Mouse (Mus musculus): ENCODE results near the gene Eif5a2.
A peak's percentile ranks its signal among the peaks of the same experiment; 100 is the strongest.
"Not testable (repeated sequence)": the region's sequence is repeated elsewhere in the genome, so short reads cannot be mapped to it uniquely, and the experiment has no call there.

Gene Eif5a2

DNA sequence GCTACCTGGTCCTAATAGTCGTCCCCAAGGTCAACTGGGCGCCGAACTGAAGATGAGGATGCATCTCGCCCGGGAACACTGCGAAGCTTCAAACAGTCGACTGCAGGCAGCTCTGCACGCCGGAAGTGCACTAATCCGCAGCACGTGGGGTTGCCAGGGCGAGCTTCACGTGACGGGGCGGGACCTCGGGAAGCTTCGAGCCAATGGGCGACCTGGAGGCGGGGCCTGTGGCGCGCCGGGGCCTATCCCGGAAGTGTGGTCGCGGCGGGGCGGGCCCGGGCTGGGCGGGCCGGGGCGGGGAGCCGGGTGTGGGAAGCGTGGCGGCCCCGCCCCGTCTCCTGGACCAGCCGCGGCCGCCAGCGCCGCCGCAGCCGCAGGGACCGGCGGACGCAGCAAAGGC is at the start of gene Eif5a2:
Gene Eif5a2 (plus strand): TSS at position 283 of the 400 bp plus-strand sequence.
- DNase-seq: peak; percentile 91 to 92

DNA sequence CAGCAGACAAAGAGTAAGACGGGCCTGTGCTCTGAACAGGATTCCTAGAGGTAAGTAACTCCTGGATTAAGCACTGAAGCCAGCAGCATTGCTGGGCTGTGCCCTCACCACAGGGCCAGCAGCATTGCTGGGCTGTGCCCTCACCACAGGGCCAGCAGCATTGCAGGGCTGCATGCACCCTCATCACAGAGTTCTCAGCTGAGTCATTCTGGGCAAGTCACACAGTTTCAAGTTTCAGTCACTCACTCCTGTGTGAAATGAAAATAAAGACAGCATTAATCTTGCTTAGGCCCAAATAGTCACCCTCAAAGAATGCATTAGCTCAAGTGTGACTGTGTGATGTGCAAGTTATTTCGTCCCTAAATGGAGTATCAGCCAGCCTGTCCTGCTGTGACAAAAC is 46.4 kb upstream of the Eif5a2 start:
- no peak for DNase-seq

DNA sequence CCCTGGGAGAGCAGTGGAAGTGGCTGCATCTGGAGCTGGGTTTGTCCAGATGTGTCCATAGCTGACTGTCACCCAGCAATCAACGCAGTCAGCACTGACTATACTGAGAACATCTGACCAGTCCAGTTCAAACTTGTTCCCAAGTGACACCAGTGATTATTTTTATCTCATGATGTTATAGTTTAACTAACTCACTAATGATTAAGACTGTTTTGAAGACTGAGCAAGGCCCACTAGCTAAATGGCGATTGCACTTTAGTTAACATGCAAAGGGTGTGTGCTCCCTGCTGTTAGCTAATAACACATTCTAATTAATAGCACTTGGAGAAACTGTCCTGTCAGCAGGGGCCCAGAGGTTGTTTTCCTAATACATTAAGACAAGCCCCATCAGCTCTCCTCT is 44.1 kb upstream of the Eif5a2 start:
- no peak for DNase-seq

DNA sequence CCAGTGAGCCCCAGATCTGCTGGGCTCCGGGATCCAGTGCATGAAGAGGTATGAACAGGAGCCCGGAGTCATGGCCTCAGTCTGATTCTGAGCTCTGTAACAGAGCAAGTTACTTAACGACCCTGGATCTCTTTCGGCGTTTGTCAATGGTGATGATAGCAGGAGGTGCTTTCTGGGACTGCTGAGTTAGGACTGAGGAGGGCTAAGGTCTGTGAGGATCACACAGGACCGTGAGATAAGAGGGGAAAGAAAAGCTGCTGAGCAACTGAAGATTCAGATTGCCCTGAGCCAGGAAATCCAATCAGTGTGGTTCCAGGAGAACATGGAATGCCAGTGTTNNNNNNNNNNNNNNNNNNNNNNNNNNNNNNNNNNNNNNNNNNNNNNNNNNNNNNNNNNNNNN is 40.7 kb upstream of the Eif5a2 start:
- no peak for DNase-seq

DNA sequence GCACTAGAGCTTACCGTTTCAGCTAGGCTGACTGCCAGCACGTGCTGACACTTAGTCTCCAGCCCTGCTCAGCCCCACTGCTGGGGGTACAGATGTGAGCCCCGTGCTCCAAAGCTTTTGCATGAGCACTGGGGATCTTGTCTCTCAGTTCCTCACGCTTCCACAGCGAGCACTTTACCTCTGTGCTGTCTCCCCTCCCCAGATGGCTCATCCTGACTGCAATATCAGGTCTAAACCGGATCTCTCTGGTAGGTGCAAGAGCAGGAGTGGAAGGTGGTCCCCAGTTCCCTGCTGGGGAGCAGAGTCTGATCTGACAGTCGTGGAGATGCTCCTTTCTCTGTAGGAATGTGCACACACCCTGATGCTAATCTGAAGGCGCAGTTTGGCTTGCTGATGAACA is 37.8 kb upstream of the Eif5a2 start:
- no peak for DNase-seq

DNA sequence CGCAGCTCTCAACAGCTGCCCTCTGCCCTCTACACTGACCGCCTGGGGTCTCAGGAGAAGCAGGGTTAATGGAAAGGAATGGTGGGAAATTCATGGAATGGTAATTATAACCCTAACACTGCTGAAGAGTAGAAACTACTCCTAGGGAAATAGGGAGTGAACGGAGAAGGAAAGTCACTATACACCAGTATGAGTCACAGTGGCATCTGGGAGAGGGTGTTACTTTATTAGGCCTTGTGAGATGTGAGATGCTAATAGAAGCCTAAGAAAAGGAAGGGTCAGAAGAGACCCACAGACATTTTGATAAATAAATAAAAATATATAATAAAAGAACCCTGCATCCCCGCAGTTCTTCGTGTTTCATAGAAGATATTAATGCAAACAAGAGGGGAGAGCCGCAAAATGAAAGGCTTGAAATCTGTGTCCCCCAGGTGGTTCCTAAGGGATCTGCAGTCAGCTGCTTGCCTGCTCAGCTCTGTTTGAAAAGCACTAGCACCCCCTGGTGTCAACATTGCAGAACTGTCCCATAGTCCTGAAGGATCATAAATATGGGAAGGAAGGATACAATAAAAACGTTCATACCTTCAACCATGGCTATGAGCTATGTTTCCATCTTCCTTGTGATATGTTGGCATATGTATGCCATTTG is 35.1 kb upstream of the Eif5a2 start:
- peak; percentile 10 to 26 for DNase-seq

DNA sequence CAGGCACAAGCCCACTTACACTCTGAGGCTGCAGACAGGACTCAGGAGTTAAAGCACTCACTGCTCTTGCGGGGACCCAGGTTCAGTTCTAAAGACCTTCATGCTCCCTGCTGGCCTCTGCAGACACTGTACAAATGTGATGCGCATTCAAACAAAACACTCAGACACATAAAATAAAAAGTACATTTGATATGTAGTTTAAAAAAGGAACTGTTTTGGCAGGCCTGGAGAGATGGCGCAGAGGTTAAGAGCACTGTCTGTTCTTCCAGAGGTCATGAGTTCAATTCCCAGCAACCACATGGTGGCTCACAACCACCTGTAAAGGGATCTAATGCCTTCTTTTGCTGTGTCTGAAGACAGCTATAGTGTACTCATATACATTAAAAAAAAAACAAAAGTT is 32.9 kb upstream of the Eif5a2 start:
- no peak for DNase-seq

DNA sequence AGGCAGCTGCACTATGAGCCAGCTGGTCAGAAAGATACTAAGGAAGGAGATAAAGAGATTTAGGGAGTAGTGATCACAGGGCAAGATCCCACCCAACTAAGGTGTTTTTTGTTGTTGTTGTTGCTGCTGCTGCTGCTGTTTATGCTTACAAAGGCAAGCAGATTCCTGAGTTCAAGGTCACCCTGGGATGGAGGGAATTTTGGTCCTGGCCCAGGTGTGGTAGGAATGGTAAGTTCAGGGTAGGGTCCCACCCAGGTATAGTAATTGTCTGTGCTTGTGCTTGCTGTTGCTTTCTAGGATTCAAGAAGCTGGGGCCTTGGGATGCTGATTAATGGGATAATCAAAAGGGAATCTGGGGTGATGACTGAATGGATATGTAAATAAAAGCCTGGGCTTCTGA is 32.1 kb upstream of the Eif5a2 start:
- no peak for DNase-seq

DNA sequence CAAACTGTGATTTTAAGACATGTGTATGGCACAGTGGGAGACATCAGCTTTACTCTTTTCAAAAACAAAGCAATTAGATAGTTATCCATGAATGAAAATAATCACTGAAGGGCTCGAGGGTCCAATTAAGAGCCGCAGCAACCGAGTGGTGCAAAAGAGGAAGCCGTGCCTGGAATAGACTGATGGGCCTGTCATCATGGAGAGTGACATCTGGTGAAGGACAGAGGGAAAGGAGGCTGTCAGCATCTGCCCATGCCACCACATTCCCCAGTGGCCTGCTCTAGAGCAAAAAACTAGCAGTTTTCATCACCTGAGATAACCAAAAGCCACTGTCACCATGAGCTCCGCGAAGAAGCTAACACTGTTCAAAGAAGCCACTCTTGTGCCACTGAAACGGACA is 25.6 kb upstream of the Eif5a2 start:
- no peak for DNase-seq

DNA sequence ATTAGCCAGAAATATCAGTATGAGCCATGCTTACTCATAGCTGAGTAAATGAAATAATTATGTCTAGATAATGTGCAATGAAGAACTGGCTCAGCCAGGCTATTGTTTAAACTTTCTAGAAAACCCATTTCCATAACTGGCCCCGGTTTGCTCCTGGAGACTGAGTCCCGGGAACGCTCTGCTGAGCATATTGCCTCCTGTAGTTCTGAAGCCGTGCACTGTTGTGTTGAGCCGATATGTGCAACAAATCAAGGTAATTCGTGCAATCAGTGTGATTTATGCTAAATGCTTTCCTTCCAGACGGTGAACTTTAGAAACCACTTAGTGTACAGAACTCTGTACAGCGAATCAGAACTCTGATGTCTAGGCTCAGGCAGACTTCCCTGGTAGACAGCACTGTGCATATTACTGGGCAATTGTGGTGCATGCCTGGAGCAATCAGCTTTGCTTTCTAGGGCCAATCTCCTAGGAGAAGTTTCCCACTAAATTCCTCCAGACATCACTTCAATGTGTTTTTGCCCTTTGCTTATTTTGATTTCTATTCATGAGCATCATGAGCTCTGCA is 19.8 kb upstream of the Eif5a2 start:
- DNase-seq: no peak

DNA sequence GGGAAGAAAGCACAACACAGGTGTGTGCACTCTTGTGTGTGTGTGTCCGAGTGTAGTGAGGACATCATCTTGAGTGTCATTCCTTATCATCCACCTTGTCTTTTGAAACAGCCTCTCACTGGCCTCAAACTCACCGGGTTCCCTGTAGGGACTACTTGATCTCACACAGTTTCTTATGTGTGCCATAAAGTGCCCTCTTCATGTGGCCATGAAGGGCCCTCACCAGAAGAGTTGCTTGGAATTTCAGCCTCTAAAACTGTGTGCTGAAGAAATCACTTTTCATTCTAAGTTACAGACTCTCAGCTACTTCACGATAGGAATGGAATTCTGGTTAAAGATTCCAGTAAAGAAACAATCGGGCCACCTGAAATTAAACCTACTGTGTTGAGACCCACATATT is 14.1 kb upstream of the Eif5a2 start:
- no peak for DNase-seq

DNA sequence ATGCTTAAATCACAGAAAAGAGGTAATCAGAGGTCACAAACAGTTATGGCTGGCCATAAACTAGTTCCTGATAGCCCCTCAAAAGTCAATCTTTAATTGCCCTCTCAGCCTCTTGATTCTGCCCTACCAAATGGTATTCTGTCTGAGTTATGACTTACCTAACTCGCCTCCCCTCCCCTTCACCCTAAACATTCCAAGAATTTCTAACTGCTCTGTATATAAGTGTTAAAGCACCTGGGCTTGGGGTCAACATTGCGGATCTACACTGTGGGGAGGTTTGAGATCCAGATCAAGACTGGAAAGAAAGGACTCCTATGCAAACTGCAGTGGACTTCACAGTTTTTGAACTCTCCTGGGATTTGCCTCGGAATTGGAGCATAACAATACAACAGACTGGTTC is 12.9 kb upstream of the Eif5a2 start:
- no peak for DNase-seq

DNA sequence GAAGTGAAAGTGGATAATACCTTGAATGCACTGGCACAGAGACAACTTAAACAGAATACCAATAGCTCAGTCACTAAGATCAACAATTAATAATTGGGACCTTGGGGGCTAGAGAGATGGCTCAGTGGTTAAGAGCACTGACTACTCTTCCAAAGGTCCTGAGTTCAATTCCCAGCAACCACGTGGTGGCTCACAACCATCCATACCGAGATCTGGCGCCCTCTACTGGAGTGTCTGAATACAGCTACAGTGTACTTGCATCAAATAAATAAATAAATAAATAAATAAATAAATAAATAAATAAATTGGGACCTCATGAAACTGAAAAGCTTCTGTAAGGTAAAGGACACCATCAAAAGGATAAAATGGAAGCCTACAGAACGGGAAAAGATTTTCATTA is 8.2 kb upstream of the Eif5a2 start:
- not testable (repeated sequence) for DNase-seq

DNA sequence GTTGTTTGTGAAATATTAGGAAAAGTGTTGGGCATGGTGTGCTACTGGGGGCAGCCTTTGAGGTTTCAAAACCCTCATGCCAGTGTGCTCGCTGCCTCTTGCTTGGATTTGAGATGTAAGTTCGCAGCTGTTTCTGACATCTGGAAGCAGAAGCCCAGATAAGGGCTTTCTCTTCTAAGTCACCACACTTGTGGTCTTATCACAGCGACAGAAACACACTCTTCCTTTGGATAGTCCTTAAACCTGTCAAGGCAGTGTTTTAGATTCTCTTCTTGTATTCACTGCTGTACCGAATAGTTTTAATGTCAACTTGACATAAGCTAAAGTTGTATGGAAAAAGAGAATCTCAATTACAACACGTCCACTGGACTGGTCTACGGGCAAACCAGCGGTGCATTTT is 5.7 kb upstream of the Eif5a2 start:
- no peak for DNase-seq

DNA sequence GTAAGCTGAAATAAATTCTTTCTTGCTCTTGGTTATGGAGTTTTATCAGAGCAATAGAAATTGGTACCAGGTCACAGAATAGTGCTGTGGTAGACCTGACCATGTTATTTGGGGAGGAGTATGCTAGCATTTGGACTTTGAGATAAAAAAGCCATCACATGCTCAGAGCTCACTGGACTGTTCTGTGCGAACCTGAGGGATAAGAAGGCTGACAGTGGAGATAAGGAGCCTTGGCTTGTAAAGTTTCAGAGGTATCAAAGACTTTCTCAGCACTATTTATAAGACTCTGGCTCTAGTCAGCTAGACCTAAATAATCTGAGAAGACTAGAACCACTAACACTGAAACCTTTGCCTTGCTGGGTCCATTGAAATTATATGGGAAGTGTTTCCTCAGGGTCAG is 5.1 kb upstream of the Eif5a2 start:
- no peak for DNase-seq

DNA sequence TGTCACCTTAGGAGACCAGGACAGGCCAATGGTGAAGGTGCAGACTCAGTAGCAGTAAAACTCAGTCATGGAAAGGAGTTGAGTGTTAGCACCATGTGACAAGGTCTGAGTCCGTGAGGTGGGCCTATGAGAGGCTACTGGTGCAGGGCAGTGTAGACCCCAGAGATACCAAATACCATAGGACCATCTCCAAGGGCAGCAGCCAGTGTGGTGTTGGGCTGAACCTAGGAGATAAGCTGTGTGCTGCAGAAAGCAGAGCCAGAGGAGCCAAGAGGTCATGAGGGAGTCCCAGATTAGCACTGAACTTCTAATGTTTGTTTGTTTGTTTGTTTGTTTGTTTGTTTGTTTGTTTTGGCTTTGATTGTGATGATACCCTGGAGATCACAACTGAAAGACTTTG is 4.6 kb upstream of the Eif5a2 start:
- DNase-seq: no peak

DNA sequence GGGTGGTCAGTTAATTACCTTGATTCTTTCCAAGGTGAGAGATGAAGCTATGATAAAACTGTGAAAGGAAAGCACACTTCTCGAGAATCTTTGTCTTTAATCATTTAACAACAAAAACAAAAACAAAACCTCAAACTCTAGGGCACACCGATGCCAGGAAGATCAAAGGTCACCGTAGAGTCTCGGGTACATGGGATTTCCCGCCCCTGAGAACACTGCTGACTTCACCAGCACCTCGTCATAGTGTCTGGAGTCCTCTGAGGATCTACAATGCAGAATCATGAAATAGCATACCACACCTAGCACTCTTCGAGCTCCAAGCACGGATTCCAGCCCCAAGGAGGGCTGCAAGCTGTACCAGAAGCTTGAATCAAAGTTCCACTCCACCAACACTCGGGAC is 565 bp upstream of the Eif5a2 start:
- DNase-seq: no peak

DNA sequence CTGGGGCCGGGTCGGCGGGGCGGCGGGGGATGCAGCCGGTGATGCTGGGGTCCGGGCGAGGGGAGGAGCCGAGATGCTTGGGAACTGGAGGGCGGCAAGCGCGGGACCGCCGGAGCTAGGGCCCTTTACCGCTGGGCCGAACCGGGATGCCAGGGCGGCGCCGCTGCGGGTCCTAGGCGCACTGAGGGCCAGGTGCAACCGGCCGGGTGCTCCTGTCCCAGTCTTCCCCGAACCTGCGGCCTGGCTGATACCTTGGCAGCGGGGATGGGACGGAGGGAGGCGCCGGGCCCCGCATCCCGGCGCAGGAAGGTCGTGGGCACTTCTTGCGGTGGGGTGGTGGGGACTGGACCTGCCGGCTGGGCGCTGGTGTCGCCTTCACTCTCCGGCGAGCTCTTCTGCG is 346 bp downstream of the Eif5a2 start:
- no peak for DNase-seq

DNA sequence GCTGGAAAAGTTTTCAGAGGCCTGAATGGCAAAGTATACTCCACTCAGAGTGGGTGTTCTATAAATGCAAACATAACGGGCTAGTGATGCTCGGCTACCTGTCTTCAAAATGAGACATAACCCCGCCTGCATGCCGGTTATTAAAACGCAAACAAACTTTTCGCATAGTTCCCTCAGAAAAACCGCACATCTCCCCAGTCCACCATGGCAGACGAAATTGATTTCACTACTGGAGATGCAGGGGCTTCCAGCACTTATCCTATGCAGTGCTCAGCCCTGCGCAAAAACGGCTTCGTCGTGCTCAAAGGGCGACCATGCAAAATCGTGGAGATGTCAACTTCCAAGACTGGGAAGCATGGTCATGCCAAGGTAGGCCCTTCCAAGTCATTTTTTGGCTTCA is 772 bp downstream of the Eif5a2 start:
- no peak for DNase-seq

DNA sequence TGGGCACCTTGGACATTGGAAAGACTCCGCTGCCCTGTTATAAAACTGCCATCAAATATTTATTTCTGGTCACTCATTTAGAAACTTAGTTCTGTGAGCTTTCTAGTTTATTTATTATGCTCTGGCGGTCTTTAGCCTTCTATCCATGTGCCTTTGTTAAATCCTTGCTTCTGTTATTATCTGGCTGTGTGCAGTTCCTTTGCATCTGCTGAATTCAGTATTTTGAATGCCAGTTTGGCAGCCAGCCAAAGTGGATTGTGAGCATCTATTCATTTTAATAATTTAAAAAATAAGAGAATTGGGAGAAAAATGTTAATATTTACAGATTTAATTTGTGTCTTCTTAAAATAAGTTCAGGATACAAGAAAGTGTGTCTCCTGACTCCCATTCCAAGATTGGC is 3.1 kb downstream of the Eif5a2 start:
- DNase-seq: no peak

DNA sequence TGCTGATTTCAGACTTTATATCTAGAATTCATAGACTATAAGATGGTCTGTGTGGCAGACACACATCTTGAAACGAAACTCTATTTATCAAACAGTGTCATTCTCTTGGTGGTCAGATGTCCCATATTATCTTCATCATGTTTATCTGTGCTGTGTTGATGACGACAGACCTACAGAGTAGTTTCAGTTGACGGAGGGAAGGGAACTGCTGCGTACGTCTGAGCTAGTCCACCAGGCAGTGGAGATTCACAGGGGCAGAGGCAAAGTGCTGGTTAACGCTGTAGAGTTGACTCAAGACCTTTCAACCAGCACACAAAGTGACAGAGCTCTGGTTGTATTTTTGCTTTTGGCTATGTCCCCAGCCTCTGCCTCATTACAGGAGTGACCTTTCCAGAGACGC is 13.8 kb downstream of the Eif5a2 start:
- DNase-seq: no peak

DNA sequence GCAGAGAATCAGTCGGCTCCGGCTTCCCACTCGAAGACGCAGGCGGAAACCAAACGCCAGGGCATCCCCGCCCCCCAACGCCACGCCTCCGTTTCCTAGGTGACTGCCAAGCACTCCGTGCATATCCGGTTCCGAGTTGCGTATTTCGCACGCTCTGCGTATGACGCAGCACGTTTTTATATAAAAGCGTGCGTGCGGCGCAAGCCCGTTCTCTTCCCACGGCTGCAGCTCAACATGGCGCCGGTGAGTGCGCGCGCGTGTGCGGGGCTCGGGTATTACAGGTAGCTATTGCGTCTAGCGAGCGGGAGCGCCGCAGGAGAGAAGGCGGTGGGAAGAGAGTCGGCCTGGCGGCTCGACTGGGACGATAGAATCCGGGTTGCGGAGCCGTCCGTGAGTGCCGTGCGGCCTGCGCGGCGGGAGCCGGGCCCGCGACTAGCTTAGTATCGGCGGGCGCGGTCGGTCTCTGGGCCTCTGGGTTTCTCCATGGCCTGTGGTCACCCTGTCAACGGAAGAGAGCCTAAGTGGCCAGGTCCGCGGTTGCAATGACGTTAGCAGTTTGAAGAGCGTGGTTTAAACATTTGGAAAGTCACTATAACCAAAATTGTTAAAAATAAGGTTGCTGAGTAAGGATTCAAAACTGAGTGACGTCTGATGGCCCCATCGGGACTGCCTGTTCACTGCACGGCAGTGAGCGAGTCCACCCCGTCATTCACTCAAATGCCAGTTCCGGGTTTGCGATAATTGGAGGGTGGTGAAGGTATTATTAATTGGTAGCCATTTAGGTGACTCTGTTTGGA is 24.4 kb downstream of the Eif5a2 start, which contains the start of gene Rpl22l1:
Gene Rpl22l1 (plus strand): TSS at position 136 of the 797 bp plus-strand sequence.
- DNase-seq: peak; percentile 98

DNA sequence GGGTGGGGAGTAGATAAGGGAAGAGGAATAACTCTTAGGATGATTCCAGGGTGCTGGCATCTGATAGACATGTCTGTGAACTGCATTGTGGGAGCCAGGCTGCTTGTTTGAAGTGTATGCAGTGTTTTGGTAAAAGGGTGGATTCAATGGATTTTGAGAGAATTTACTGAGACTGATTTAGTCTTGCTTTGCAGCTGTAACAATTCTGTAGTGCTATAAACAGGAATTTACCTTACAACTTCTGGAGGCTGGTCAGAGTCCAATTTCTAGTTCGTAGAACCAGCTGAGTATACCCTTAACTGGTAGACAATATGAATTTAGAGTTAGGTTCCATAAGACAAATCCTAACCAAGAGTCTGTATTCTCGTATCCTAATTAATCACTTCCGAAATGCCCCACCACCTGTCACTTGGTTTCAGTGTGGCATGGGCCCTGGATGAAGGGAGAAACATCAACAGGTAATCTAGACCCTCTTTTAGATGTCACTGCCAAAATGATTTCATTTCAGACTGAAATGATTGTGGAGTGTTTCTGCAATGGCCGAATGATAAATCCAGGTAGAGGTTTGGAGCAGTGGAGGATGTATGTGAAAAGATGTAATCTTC is 27.1 kb downstream of the Eif5a2 start:
- DNase-seq: no peak

DNA sequence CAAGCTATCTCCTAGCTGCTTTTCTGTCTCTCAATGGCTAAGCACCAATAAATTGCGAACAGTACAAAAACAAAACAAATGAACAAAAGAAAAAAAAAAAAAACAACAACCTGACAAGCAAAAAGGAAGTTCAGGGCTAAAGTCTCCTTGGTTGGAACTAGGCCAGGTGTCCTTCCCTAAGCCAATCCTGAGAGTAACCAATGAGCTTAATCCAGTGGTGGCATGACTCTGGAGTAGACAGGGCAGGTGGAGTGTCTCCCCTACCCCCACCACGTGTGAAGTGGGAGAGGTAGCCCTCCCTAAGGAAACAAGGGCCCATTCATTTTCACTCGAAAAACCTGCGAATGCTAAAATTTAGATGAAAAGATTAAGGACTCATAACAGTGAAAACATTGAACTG is 30.4 kb downstream of the Eif5a2 start:
- DNase-seq: no peak

Data from thymus, adult 18-20 months (tissue).